Mouse (Mus musculus) T-helper 2 cell (primary cell): ENCODE results near the gene Cish.

Experiments used
- in situ Hi-C: fragments of 300-600 bp; cut with MboI, MseI; formaldehyde crosslinking; loops from one replicate; pipeline ENCODE4 v1.15.1; 2025; ENCODE audit warnings: high pct_unique_total_duplicates

The Cish gene

GRCm38 (mm10) chr9:107277603-107278002, 18.2 kb upstream of the Cish start:
- in situ Hi-C loops: no loop called here

DNA sequence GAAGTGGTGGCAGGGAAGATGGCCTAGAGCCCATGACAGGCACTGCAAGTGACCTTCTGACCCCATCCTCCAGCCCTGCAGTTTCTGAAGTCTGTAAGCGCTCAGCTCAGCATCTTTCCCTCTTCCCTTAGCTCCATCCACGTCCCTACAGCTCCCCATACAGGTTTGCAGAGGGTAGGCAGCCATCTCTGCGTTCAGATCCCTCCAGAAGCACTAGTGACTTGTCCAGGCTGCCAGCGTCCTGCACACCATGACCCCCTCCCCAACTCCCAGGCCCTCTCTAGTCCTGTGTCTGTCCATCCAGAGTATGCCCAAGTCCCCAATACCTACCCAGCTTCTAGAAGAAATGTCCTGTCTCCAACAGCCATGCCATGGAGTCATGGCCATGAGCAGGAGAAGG, 17.7 kb upstream of the Cish start:
- in situ Hi-C loops: no loop called here

- in situ Hi-C loops: no loop called here
Observed at GRCm38 (mm10) chr9:107278527-107279377, 17.1 kb upstream of the Cish start.

GRCm38 (mm10) chr9:107279378-107280321, 16.2 kb upstream of the Cish start:
- in situ Hi-C loops: no loop called here

DNA sequence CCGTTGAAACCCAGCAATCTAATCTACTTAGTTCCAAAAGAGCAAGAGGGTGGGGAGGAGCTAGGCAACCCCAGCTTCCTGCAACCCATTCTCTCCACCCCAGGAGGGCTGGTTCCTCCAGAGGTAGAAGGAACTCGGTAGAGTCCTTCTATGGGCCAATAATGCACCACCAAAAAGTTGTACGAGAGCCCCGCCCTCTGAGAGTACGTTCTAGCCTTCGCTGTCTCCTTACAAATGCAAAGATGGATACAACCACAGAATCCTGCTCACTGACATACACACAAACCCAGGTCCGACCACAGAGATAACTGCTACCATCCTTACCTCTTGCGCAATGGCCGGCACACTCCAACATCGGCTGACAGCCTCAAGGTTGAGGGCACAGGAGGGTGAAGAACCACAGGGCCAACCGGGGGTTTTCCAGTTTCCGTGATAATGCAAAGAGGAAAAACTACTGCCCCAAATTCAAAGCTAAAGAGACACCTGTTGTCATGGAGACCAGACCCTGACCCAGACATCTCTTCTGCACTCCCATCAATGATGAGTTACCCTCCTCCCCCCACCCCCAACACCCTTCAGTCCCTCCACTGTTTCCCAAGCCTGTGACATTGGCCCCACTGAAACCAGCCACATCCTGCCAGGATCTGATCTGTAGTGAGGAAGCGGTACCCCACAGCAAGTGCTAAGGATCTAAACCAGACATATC, 15.4 kb upstream of the Cish start:
- in situ Hi-C loops: no loop called here

GRCm38 (mm10) chr9:107281241-107281987, 14.4 kb upstream of the Cish start:
- in situ Hi-C loops: no loop called here

DNA sequence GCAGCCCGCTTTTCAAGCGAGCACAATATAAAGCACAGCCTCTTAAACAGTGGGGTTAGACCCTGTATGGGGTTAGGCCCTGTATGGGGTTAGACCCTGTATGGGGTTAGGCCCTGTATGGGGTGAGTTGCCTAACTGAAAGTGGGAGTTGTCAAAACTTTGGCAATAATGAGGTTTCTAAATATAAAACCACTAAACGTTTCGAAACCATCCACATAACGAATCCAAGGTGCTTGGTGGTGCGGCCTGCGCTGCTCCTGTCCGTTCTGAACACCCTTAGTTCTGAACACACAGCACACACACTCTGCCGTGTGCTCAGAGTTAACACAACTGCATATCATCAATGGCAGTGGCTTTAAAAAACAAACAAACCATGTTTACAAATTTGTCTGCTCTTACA, 12.9 kb upstream of the Cish start:
- in situ Hi-C loops: no loop called here

GRCm38 (mm10) chr9:107285009-107285408, 10.8 kb upstream of the Cish start:
- in situ Hi-C loops: loop anchor here (5.0 kb wide), 1 partner anchor 388 kb away; no protein-coding TSS in a partner anchor

GRCm38 (mm10) chr9:107287294-107287693, 8.5 kb upstream of the Cish start:
- in situ Hi-C loops: loop anchor here (5.0 kb wide), 1 partner anchor 390 kb away; no protein-coding TSS in a partner anchor

DNA sequence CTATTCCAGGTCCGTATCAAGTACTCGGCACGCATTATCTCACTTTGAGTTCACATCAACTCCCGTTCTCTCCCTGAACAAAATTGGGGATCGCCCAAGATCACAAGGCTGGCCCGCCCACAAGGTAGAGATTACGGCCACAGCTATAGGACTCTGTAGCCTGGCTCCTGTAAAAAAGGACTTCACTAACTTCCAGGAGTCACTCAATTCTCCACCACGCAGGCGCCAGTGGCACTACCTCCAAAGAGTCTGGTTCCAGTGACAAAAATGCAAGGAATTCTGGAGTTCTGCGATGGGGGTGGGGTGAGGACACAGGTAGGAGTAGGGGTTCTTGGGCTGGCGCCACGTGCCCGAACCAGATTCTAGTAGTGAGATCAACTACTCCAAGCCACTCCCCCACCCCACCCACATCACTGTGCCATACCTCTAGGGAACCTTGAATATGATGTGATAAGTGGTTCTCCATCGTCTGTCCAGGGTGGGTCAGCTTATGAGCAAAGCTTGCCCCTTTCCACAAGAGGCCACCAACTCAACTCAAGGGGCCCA, 7.6 kb upstream of the Cish start:
- in situ Hi-C loops: loop anchor here (5.0 kb wide), 1 partner anchor 391 kb away; no protein-coding TSS in a partner anchor

- in situ Hi-C loops: loop anchor here (5.0 kb wide), 1 partner anchor 391 kb away; no protein-coding TSS in a partner anchor
Observed at GRCm38 (mm10) chr9:107288711-107289110, 7.1 kb upstream of the Cish start.

DNA sequence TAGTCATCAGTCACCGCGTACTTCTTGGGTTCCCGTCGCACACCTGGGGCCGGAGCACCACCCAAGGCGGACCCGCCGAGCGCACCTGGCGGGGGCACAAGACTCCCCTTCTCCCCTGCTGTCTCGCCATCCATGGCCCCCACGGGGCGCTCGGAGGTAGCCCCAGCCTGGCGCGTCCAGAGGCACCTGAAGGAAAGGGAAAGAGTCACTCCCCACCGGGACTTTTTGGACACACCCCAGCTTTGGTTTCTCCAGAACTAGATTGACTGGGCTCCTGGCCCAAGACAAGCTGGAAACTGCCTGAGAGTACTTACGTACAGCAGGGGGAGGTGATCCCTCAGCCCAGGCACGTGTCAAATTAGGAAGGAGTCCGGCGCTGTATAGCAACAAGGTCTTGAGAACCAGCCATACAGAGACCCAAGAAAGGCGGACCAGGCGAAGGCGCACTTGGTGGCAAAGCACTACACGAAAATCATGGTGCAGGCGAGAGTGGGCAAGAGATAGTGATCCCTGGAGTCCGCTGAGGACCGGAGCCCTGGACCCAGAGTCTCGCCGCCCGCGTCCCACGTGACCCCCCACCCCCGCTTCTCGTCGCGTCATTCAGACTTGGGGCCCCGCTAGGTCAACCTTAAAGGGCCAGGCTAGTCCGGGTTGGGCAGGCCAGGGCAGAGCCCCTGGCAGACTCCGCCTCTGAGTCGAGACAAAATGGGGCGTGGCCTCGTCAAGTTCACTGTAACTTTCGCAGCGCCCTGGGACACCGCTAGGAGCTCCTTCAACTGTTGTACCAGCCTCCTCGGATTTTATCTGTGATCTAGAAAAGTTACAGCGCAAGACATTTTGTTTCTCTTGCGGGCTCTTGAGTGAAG, 6.4 kb upstream of the Cish start, which contains the start of gene Mapkapk3:
Gene Mapkapk3, minus strand, starts transcription at position 667 of the 866 bp plus-strand sequence.
- in situ Hi-C loops: loop anchor here (5.0 kb wide), 3 partner anchors 42 to 392 kb away; partner anchors contain the start of gene Hemk1

DNA sequence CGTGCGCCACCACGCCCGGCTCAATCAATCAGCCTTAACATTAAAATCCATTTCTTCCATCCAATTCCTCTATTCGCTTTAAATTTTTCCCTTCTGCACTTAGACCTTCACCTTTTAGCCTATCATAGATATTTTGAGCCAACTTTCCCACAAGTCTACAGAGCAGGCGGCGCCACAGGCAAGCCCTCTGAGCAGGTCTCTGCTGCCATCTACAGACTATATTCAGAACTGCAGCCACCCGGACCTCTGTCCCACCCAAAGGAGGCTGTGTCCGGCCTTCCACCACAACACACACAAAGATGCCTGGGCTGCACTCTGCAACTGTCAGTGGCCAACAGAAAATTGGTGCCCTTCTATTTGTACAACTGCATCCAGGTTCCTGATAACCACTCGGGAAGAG, 4.9 kb upstream of the Cish start:
- in situ Hi-C loops: loop anchor here (5.0 kb wide), 2 partner anchors 44 to 46 kb away; partner anchors contain the start of gene Hemk1

DNA sequence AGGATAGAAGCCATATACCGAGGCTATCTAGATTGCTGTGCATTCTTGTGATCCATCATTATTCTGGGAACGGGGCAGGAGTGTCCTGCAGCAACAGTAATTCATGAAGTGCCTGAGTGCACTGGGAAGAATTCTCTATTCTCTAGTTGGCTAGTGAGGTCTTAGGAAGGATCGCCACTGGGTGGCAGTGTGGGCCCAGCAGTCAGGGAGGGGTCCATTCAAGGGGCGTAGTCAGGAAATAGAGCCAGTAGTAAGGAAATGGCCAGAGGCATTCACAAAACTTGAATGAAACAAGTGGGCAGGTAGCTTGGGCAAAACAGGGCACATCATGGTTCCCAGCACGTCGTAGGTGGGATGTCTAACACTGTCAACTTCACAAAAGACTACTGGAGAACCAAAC, 1.6 kb upstream of the Cish start:
- in situ Hi-C loops: loop anchor here (5.0 kb wide), 2 partner anchors 43 to 47 kb away; partner anchors contain the start of gene Hemk1

DNA sequence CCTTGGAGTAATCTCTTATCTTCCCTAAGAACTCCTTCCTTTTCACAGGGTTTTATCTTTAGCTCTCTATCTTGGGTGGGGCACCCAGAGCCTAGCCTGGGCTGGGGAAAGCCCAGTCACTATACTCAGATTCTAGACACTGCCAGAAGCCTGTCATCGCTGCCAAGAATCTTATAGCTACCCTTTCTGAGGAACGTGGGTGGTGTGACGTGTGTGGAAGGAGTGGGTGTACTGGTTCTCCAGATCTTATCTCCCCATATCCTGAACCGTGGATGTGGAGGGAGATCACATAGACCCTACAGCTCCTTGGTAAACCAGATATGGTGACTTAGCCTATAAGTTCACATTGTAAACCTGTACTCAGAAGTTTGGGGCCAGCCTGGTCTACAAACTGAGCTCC, 210 bp upstream of the Cish start:
- in situ Hi-C loops: no loop called here

DNA sequence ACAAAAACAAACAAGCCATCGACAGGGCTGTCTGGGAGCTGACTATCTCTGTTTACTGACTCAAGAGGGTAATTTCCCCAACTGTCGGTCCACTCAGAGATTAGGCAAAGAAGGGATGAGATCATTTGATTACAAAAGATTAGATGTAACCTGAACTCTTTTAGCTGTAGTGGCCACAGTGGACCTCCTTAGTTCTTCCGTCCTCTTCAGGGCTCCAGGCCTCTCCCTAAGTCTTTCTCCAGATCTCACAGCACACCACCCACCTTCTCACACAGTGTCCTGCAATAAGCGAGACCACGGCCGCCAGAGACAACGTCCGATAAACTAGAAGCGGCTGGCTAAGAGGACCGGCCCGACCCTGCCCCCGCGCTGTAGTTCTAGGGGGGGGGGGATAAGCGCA, 215 bp downstream of the Cish start:
- in situ Hi-C loops: no loop called here

DNA sequence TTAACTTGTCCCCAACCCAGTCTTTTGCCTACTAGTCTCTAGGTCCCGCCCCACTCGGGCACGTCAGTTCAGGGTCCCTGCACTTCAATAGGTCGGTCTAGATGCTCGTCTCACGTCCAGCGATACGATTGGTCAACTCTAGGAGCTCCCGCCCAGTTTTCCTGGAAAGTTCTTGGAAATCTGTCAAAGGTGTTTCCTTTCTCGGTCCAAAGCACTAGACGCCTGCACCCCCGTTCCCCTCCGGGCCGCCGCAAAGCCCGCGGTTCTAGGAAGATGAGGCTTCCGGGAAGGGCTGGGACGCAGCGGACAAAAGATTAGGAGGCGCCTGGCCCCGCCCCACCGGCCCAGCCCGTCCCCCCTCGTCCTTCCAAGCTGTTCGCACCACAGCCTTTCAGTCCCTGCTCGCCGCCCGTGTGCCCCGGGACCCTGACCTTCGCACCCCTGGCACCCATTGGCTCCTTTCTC, 707 bp downstream of the Cish start:
- in situ Hi-C loops: no loop called here

- in situ Hi-C loops: no loop called here
Observed at GRCm38 (mm10) chr9:107297059-107297458, 1.2 kb downstream of the Cish start.

GRCm38 (mm10) chr9:107297658-107298057, 1.8 kb downstream of the Cish start:
- in situ Hi-C loops: no loop called here
